Mouse (Mus musculus): ENCODE measurements around the gene Ptprcap.

DNA sequence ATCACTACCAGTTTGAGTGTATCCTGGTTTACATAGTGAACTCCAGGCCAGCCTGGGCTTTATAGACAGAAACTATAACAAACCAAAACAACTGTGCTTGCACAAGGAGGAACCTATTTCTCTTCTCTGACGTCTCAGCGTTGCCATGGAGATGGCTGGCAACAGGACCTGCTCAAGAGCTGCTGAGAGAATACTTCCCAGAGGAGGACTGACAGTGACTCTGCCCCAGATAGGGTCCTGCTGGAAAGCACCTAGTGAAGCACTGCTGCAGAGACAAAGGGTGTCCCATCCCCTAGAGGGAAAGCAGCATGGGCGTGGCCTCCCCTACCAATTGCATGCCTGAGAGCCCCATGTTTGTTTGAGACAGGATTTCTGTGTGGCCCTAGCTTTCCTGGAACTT is 28.5 kb downstream of the Ptprcap start:
- no peak for TF ChIP-seq CTCF (IDR thresholded peaks at IDR 0.05; ENCODE audit: low read depth, low read length)
- no peak for TF ChIP-seq POLR2A (IDR thresholded peaks at IDR 0.05; ENCODE audit: extremely low read depth, insufficient read depth, low read length)

All from liver, adult 2 months (tissue).